Mouse (Mus musculus) liver, postnatal 0 days (tissue): ENCODE measurements at regions not wholly inside any gene's neighbourhood (a gene's known extent, or its start where the extent isn't known, plus 50 kb on each side); places are given as distances from the start of the nearest gene placed in this dataset.

ENCODE experiments used
- ATAC-seq: fragments of 200-750 bp; cut with Nextera tagmentation; 2 replicates; pipeline ENCODE4 v1.8.0; 2017; ENCODE audit warnings: mild to moderate bottlenecking, moderate library complexity
- DNase-seq: peaks from one replicate; pipeline ENCODE4 v3.0.0-alpha.2; 2016
- H3K27ac ChIP-seq: fragments of 300-500 bp; sonication (generic); 2 replicates; pipeline ENCODE4 v1.5.1; 2014; ENCODE audit warnings: antibody characterized with exemption, moderate library complexity, mild to moderate bottlenecking, low read depth
- H3K27me3 ChIP-seq: fragments of 300-500 bp; sonication (generic); 2 replicates; pipeline ENCODE4 v1.6.1; 2014; ENCODE audit warnings: low read length, control low read depth, mixed read lengths; ENCODE audit not compliant: insufficient read depth
- H3K36me3 ChIP-seq: fragments of 300-500 bp; sonication (generic); replicated peaks from 2 replicates; pipeline ENCODE4 v1.6.1; 2014; ENCODE audit warnings: mild to moderate bottlenecking, control low read depth, low read length, moderate library complexity, mixed read lengths; ENCODE audit not compliant: insufficient read depth
- H3K4me1 ChIP-seq: fragments of 300-500 bp; sonication (generic); 2 replicates; pipeline ENCODE4 v1.6.1; 2014; ENCODE audit warnings: antibody characterized with exemption, mild to moderate bottlenecking, control low read depth; ENCODE audit not compliant: insufficient read depth
- H3K4me2 ChIP-seq: fragments of 300-500 bp; sonication (generic); 2 replicates; pipeline ENCODE4 v1.6.1; 2014; ENCODE audit warnings: low read depth, mild to moderate bottlenecking, low read length, moderate library complexity, mixed read lengths
- H3K4me3 ChIP-seq: fragments of 300-500 bp; sonication (generic); 2 replicates; pipeline ENCODE4 v1.5.1; 2014; ENCODE audit warnings: low read depth, low read length
- H3K9ac ChIP-seq: fragments of 300-500 bp; sonication (generic); replicated peaks from 2 replicates; pipeline ENCODE4 v1.6.1; 2014; ENCODE audit warnings: mild to moderate bottlenecking, moderate library complexity
- H3K9me3 ChIP-seq: fragments of 300-500 bp; sonication (generic); 2 replicates; pipeline ENCODE4 v1.6.1; 2016; ENCODE audit warnings: mild to moderate bottlenecking, control low read depth, low read length, mixed read lengths
- CTCF ChIP-seq: sonication (generic); IDR thresholded peaks from 2 replicates; pipeline ENCODE4 v1.5.1; 2016; ENCODE audit warnings: antibody characterized with exemption, low read depth
- EP300 ChIP-seq: IDR thresholded peaks from 2 replicates; pipeline ENCODE4 v1.6.1; 2016; ENCODE audit warnings: antibody characterized with exemption, low read depth, mild to moderate bottlenecking
- WGBS: fragments of 180-500 bp; shearing (Covaris S2); extraction: QIAGEN DNeasy Blood & Tissue Kit; methylation state at CpG from one replicate; pipeline ENCODE4 v1.1.7; 2014; ENCODE audit not compliant: insufficient replicate concordance; 5-methylcytosine and 5-hydroxymethylcytosine counted together

DNA sequence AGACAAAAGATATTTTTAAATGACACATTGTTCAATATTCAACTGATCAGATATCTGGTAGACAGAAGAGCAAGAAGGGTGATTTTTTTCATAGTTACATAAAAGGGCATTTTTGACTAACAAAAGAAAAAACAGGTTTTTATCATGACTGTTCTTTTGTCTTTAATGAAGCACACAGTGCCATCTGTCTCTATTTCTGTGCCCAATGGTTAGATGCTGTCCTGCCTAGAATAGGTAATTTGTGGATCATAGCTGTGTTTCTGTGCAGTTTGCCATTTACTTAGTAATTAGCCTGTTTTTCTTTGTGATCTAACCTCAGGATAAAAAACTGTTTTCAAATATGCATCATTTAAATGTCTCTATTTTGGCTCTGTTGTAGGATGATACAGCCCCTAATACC lies 114.4 kb upstream of the Tbc1d2b start:
- Histone ChIP-seq H3K4me3 (no peak overlapping the region), H3K27me3 (no peaks in the 10 kb centered on the region), H3K36me3 (no peaks in the 10 kb centered on the region), H3K9ac (no peak overlapping the region), H3K4me2 (no peak overlapping the region), H3K27ac (no peak overlapping the region), H3K4me1 (no peaks in the 10 kb centered on the region), H3K9me3 (no peaks in the 10 kb centered on the region)
- ATAC-seq (no peak), DNase-seq (no peak)
- TF ChIP-seq EP300 (no peak), CTCF (no peak)

DNA sequence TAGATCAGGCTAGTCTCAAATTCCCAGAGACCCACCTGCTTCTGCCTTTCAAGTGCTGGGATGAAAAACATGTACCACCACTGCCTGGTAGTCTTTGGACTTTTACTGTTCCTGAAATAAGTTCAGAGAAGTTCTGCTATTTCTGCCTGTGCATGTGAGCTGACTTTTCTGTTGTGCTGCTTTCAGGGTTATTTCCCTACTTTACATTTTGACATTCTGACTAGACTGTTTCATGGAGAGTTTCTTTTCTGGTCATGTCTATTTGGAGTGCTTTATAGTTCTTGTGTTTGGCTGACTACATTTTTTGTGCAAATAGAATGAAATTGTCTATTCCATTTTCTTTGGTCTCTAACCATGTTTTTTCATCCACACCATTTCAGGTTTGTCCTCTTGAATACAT lies 109.5 kb upstream of the Tbc1d2b start:
- DNase-seq: no peak
- Histone ChIP-seq H3K36me3 (no peaks in the 10 kb centered on the region), H3K4me2 (no peak overlapping the region), H3K9ac (no peak overlapping the region), H3K4me1 (no peaks in the 10 kb centered on the region), H3K4me3 (no peak overlapping the region), H3K27ac (no peak overlapping the region), H3K9me3 (no peaks in the 10 kb centered on the region), H3K27me3 (no peaks in the 10 kb centered on the region)
- no peak for ATAC-seq
- no peak for TF ChIP-seq EP300
- TF ChIP-seq CTCF: no peak

DNA sequence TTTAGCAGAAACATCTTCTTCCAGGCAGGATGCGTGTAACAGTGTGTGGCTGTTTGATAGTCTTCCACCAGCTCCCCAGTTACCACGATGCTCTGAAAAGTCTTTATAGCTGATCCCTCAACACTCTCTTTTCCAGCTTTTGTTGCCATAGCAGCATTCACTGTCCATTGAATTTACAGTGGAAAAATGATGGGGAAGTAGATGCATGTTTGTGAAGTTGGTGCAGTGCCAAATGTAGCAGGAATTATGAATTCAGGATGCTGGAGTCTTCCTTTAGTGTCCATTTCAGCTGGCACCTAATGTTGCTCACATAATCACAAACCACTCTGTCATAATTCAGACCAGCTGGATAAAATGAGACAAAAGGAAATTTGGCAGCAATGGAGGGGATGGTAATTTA lies 99.0 kb upstream of the Tbc1d2b start:
- H3K4me2 ChIP-seq: no peak overlapping the region
- WGBS: 80% methylated on average over 2 of the region's 2 CpGs
- H3K27me3 ChIP-seq: no peaks in the 10 kb centered on the region
- H3K9me3 ChIP-seq: no peaks in the 10 kb centered on the region
- no peak for TF ChIP-seq CTCF
- no peak for TF ChIP-seq EP300
- no peak overlapping the region for H3K9ac ChIP-seq
- ATAC-seq: no peak
- no peak overlapping the region for H3K4me3 ChIP-seq
- H3K4me1 ChIP-seq: no peaks in the 10 kb centered on the region
- no peak overlapping the region for H3K27ac ChIP-seq
- H3K36me3 ChIP-seq: no peaks in the 10 kb centered on the region
- no peak for DNase-seq

DNA sequence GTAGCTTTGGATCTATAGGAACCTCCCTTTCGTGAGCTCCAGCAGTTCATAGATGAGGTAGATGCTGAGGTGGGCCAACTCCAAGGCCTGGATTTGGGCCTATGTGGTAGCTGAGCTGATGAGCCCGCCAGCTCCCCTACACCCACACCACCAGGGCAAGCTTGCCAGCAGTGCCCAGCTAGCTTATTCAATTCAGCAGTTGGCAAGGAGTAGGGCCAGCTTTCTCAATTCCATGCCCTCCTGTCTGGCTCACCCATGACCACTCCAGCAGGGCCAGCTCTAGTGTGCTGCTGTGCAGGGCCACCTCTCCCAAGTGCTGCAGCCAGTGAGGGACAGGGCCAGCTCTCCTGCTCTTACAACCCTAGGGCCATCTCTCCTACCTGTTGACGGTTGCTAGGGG lies 97.1 kb upstream of the Tbc1d2b start:
- Histone ChIP-seq H3K9ac (no peak overlapping the region), H3K36me3 (no peaks in the 10 kb centered on the region), H3K9me3 (no peaks in the 10 kb centered on the region), H3K27me3 (no peaks in the 10 kb centered on the region), H3K27ac (no peak overlapping the region), H3K4me1 (no peaks in the 10 kb centered on the region), H3K4me2 (no peak overlapping the region), H3K4me3 (no peak overlapping the region)
- no peak for TF ChIP-seq CTCF
- no peak for TF ChIP-seq EP300
- no peak for DNase-seq
- no peak for ATAC-seq
- 77% methylated on average over 3 of the region's 3 CpGs for WGBS

DNA sequence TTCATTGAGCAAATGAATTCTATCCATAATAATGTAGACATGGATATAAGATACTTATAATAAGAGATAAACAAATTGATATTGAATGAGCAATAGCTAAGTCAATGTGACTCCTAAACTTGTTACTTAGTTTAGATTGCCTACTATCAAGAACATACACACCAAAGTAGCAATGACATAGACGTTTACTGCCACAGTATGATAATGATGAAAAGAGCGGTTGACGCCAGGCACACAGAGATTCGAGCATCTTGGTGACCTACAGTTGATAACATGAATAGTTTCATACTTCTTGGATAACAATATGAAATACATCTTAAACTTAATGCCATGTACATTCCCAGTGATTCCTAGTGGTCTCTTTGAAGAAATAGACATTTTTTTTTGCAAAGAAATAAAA lies 55.9 kb upstream of the Tbc1d2b start:
- Histone ChIP-seq H3K27me3 (no peaks in the 10 kb centered on the region), H3K9ac (no peak overlapping the region), H3K4me2 (no peak overlapping the region), H3K36me3 (no peaks in the 10 kb centered on the region), H3K9me3 (no peaks in the 10 kb centered on the region), H3K4me3 (no peak overlapping the region), H3K27ac (no peak overlapping the region), H3K4me1 (no peaks in the 10 kb centered on the region)
- no peak for DNase-seq
- TF ChIP-seq CTCF (no peak), EP300 (peak; percentile 96)
- WGBS: 69% methylated on average over 4 of the region's 4 CpGs
- ATAC-seq: peak; percentile 83
